Comparison of ENCODE assay signal across 24 mouse cellular contexts in genomic region chr1:127291721-127292120, GRCm38 (mm10).
"Had no signal": no experiment of that assay in that cellular context is flagged by ENCODE, and none has a peak within 500 bp of the region (broad histone marks: within the 10 kb centered on the region; RNA-seq: fewer than 3 reads in every experiment).

No protein-coding gene starts in this region.

- H3K9me3 ChIP-seq: limb, embryonic 12.5 days; limb, embryonic 15.5 days; midbrain, embryonic 12.5 days; midbrain, embryonic 15.5 days; neural tube, embryonic 12.5 days; neural tube, embryonic 15.5 days had no signal

- H3K27me3 ChIP-seq: limb, embryonic 12.5 days; limb, embryonic 15.5 days; midbrain, embryonic 12.5 days; midbrain, embryonic 15.5 days; neural tube, embryonic 12.5 days; neural tube, embryonic 15.5 days had no signal

- DNase-seq: kidney, adult 18-20 months; kidney, postnatal 25 days; layer of hippocampus, adult 9-11 months; layer of hippocampus, postnatal 36 days; left cerebral cortex, postnatal 4 days; liver, postnatal 0 days; lung, embryonic 14.5 days; retina, postnatal 1 day; right cerebral cortex, postnatal 25 days; thymus, postnatal 25 days had no signal

- H3K4me3 ChIP-seq: layer of hippocampus, adult 2 months; left cerebral cortex, adult 2 months; limb, embryonic 12.5 days; limb, embryonic 15.5 days; midbrain, embryonic 12.5 days; midbrain, embryonic 15.5 days; neural tube, embryonic 12.5 days; neural tube, embryonic 15.5 days had no signal

- H3K27ac ChIP-seq: kidney, postnatal 0 days; layer of hippocampus, adult 2 months; left cerebral cortex, adult 2 months; limb, embryonic 12.5 days; limb, embryonic 15.5 days; liver, embryonic 14.5 days; macrophage; midbrain, embryonic 12.5 days; midbrain, embryonic 15.5 days; neural tube, embryonic 12.5 days; neural tube, embryonic 15.5 days had no signal

- ATAC-seq: intestine, embryonic 16.5 days; liver, postnatal 0 days; lung, postnatal 0 days; midbrain, embryonic 15.5 days had no signal

- H3K4me1 ChIP-seq: limb, embryonic 15.5 days; midbrain, embryonic 15.5 days; neural tube, embryonic 12.5 days had no signal

- H3K36me3 ChIP-seq: limb, embryonic 12.5 days; midbrain, embryonic 12.5 days; midbrain, embryonic 15.5 days; neural tube, embryonic 12.5 days; neural tube, embryonic 15.5 days had no signal

- H3K4me2 ChIP-seq: limb, embryonic 12.5 days; limb, embryonic 15.5 days; liver, embryonic 11.5 days; lung, embryonic 14.5 days; midbrain, embryonic 12.5 days; midbrain, embryonic 15.5 days; neural tube, embryonic 12.5 days; neural tube, embryonic 15.5 days had no signal

- H3K9ac ChIP-seq: limb, embryonic 12.5 days; limb, embryonic 15.5 days; liver, embryonic 14.5 days; liver, postnatal 0 days; lung, embryonic 14.5 days; midbrain, embryonic 12.5 days; midbrain, embryonic 15.5 days; neural tube, embryonic 12.5 days; neural tube, embryonic 15.5 days had no signal
